Mouse (Mus musculus) heart, embryonic 14.5 days (tissue): ENCODE data around the gene Gm13694. TPM values are rescaled to one million over a fixed set of nuclear protein-coding genes. Genes with fewer than 3 reads are reported as not detected.
"Not testable (repeated sequence)": the region's sequence is repeated elsewhere in the genome, so short reads cannot be mapped to it uniquely, and the experiment has no call there.

Experiments
- ATAC-seq: fragments of 200-750 bp; cut with Nextera tagmentation; 2 replicates; pipeline ENCODE4 v1.8.0; 2017; ENCODE audit warnings: low read depth, moderate TSS enrichment; ENCODE audit not compliant: insufficient number of reproducible peaks, insufficient read depth, low FRiP score
- H3K27ac ChIP-seq, 2 experiments: fragments of 200-500 bp in 1 of 2; fragments of 300-500 bp in 1 of 2; sonication (generic) in 1 of 2; replicated peaks in 1 of 2; 2 replicates each; pipeline ENCODE4 v1.5.1; 2012 to 2014; ENCODE audit warnings: low read depth in 2 of 2, low read length in 2 of 2, control low read depth in 1 of 2, mild to moderate bottlenecking in 1 of 2, mixed read lengths in 1 of 2; ENCODE audit not compliant: control insufficient read depth in 1 of 2, insufficient read depth in 1 of 2
- H3K27me3 ChIP-seq: fragments of 300-500 bp; sonication (generic); 2 replicates; pipeline ENCODE4 v1.6.1; 2014; ENCODE audit warnings: mild to moderate bottlenecking, low read length, control low read depth; ENCODE audit not compliant: control insufficient read depth, insufficient read depth
- H3K36me3 ChIP-seq: fragments of 300-500 bp; sonication (generic); 2 replicates; pipeline ENCODE4 v1.6.1; 2014; ENCODE audit warnings: mild to moderate bottlenecking, control low read depth, low read length, mixed read lengths; ENCODE audit not compliant: control insufficient read depth, insufficient read depth
- H3K4me1 ChIP-seq, 2 experiments: fragments of 200-500 bp in 1 of 2; fragments of 300-500 bp in 1 of 2; sonication (generic) in 1 of 2; 2 replicates each; pipeline ENCODE4 v1.6.1; 2012 to 2014; ENCODE audit warnings: low read length in 2 of 2, control low read depth in 1 of 2, mixed read lengths in 1 of 2; ENCODE audit not compliant: control insufficient read depth in 2 of 2, insufficient read depth in 2 of 2
- H3K4me2 ChIP-seq: fragments of 300-500 bp; sonication (generic); 2 replicates; pipeline ENCODE4 v1.6.1; 2014; ENCODE audit warnings: mild to moderate bottlenecking, low read length
- H3K4me3 ChIP-seq, 2 experiments: fragments of 200-500 bp in 1 of 2; fragments of 300-500 bp in 1 of 2; sonication (generic) in 1 of 2; 2 replicates each; pipeline ENCODE4 v1.5.1; 2012 to 2014; ENCODE audit warnings: low read length in 2 of 2, mild to moderate bottlenecking in 2 of 2, control low read depth in 1 of 2, low read depth in 1 of 2, moderate library complexity in 1 of 2; ENCODE audit not compliant: control insufficient read depth in 1 of 2, insufficient read depth in 1 of 2
- H3K9ac ChIP-seq: fragments of 300-500 bp; sonication (generic); 2 replicates; pipeline ENCODE4 v1.6.1; 2014; ENCODE audit warnings: mild to moderate bottlenecking, low read length
- H3K9me3 ChIP-seq: fragments of 300-500 bp; sonication (generic); 2 replicates; pipeline ENCODE4 v1.6.1; 2016; ENCODE audit warnings: low read length, control low read depth; ENCODE audit not compliant: control insufficient read depth
- WGBS: fragments of 180-500 bp; shearing (Covaris S2); extraction: QIAGEN DNeasy Blood & Tissue Kit; methylation state at CpG from one replicate; pipeline ENCODE4 v1.1.7; 2014; 5-methylcytosine and 5-hydroxymethylcytosine counted together
- polyA plus RNA-seq: library from polyadenylated mRNA; unstranded; fragments of >200 nt; fragmentation: Nextera tagmentation; extraction: Ambion mirVana; gene quantifications from 2 replicates; pipeline ENCODE4 v1.2.1, GENCODE M21; 2014

The Gm13694 gene
- polyA plus RNA-seq, 1 experiment from 2014 or later = not detected

- not testable (repeated sequence) for H3K36me3 ChIP-seq, H3K27ac ChIP-seq, H3K4me2 ChIP-seq, H3K9ac ChIP-seq, H3K9me3 ChIP-seq, ATAC-seq, H3K27me3 ChIP-seq, H3K4me3 ChIP-seq, H3K4me1 ChIP-seq
- no CpG with 5 or more reads among the region's 6 CpGs for WGBS
Measured at GRCm38 (mm10) chr2:83967013-83967412, 11.7 kb upstream of the Gm13694 start, which contains the start of gene Gm13695. Gene Gm13695 (plus strand): TSS chr2:83967313.

- H3K9me3 ChIP-seq, H3K4me3 ChIP-seq, ATAC-seq, H3K27ac ChIP-seq, H3K27me3 ChIP-seq, H3K36me3 ChIP-seq, H3K4me2 ChIP-seq, H3K4me1 ChIP-seq, H3K9ac ChIP-seq: not testable (repeated sequence)
- no CpG with 5 or more reads among the region's 6 CpGs for WGBS
Measured at GRCm38 (mm10) chr2:83972823-83973222, 5.9 kb upstream of the Gm13694 start, which contains the start of gene Gm13696. Gene Gm13696 (plus strand): TSS chr2:83973123.

- H3K36me3 ChIP-seq, H3K27me3 ChIP-seq, H3K27ac ChIP-seq, H3K4me1 ChIP-seq, H3K9me3 ChIP-seq, H3K9ac ChIP-seq, ATAC-seq, H3K4me3 ChIP-seq, H3K4me2 ChIP-seq: not testable (repeated sequence)
- no CpG with 5 or more reads among the region's 6 CpGs for WGBS
Measured at GRCm38 (mm10) chr2:83984443-83984842, 5.7 kb downstream of the Gm13694 start, which contains the start of gene Gm13697. Gene Gm13697 (plus strand): TSS chr2:83984743.

GRCm38 (mm10) chr2:83990253-83990652 is 11.5 kb downstream of the Gm13694 start, which contains the start of gene Gm13691:
Gene Gm13691 (plus strand): TSS chr2:83990553.
- H3K4me1 ChIP-seq = not testable (repeated sequence)
- no CpG with 5 or more reads among the region's 6 CpGs for WGBS

GRCm38 (mm10) chr2:83993639-83994255 is 15.0 kb downstream of the Gm13694 start:
- ATAC-seq, H3K9me3 ChIP-seq, H3K27ac ChIP-seq, H3K4me1 ChIP-seq, H3K4me3 ChIP-seq, H3K9ac ChIP-seq, H3K27me3 ChIP-seq, H3K36me3 ChIP-seq: not testable (repeated sequence)
- H3K4me2 ChIP-seq = 0 out of 2 replicates have a peak overlapping the region, but pooled peaks have one; percentile 26
- 36% methylated on average over 7 of the region's 9 CpGs for WGBS

More at GRCm38 (mm10) chr2:83990253-83990652, 11.5 kb downstream of the Gm13694 start, which contains the start of gene Gm13691:
- H3K36me3 ChIP-seq, H3K27ac ChIP-seq, H3K9me3 ChIP-seq, ATAC-seq, H3K4me2 ChIP-seq, H3K27me3 ChIP-seq, H3K9ac ChIP-seq, H3K4me3 ChIP-seq: not testable (repeated sequence)

GRCm38 (mm10) chr2:83994526-83994925 is 15.8 kb downstream of the Gm13694 start:
- not testable (repeated sequence) for H3K9ac ChIP-seq, H3K4me3 ChIP-seq, H3K4me1 ChIP-seq, ATAC-seq, H3K27ac ChIP-seq, H3K4me2 ChIP-seq, H3K36me3 ChIP-seq, H3K27me3 ChIP-seq, H3K9me3 ChIP-seq
- no CpG with 5 or more reads among the region's 3 CpGs for WGBS

GRCm38 (mm10) chr2:84008913-84009312 is 30.2 kb downstream of the Gm13694 start:
- Histone ChIP-seq H3K9ac (no peak overlapping the region), H3K9me3 (no peaks in the 10 kb centered on the region), H3K27ac (no peak overlapping the region), H3K36me3 (no peaks in the 10 kb centered on the region), H3K4me3 (no peak overlapping the region), H3K4me2 (no peak overlapping the region), H3K4me1 (no peaks in the 10 kb centered on the region), H3K27me3 (no peaks in the 10 kb centered on the region)
- WGBS = 44% methylated on average over 1 of the region's 1 CpGs
- ATAC-seq = no peak

GRCm38 (mm10) chr2:84009818-84010217 is 31.1 kb downstream of the Gm13694 start:
- WGBS = 55% methylated on average over 3 of the region's 3 CpGs
- no peaks in the 10 kb centered on the region for H3K4me1 ChIP-seq
- no peaks in the 10 kb centered on the region for H3K36me3 ChIP-seq
- H3K4me2 ChIP-seq = no peak overlapping the region
- H3K27ac ChIP-seq = no peak overlapping the region
- no peaks in the 10 kb centered on the region for H3K9me3 ChIP-seq
- no peak for ATAC-seq
- H3K27me3 ChIP-seq = no peaks in the 10 kb centered on the region
- H3K9ac ChIP-seq = no peak overlapping the region
- no peak overlapping the region for H3K4me3 ChIP-seq
